Mouse (Mus musculus): ENCODE measurements at regions not wholly inside any gene's neighbourhood (a gene's known extent, or its start where the extent isn't known, plus 50 kb on each side); places are given as distances from the start of the nearest gene placed in this dataset.

GRCm38 (mm10) chr2:139284315-139284714 lies 209.4 kb upstream of the Sptlc3 start:
- no peaks in the 10 kb centered on the region for H3K36me3 ChIP-seq (ENCODE audit: insufficient read depth)
- TF ChIP-seq CTCF (IDR thresholded peaks at IDR 0.05; ENCODE audit: low read depth): no peak
- DNase-seq (no peak), ATAC-seq (0 out of 2 replicates have a peak, but pooled peaks have one; percentile 34)
- H3K27me3 ChIP-seq (ENCODE audit: insufficient read depth, low read length): no peaks in the 10 kb centered on the region
- no peaks in the 10 kb centered on the region for H3K4me1 ChIP-seq (ENCODE audit: insufficient read depth)
- H3K27ac ChIP-seq (ENCODE audit: low read depth, low read length): no peak overlapping the region
- 68% methylated on average over 4 of the region's 4 CpGs for WGBS
- no peak overlapping the region for H3K4me2 ChIP-seq (ENCODE audit: low read depth)
- no peaks in the 10 kb centered on the region for H3K9me3 ChIP-seq (ENCODE audit: low read length)
- H3K4me3 ChIP-seq (ENCODE audit: low read depth, low read length): no peak overlapping the region
- no peak overlapping the region for H3K9ac ChIP-seq

- DNase-seq: no peak
- 50% methylated on average over 2 of the region's 2 CpGs for WGBS
- Histone ChIP-seq H3K4me2 (ENCODE audit: low read depth) (no peak overlapping the region), H3K27me3 (ENCODE audit: insufficient read depth, low read length) (no peaks in the 10 kb centered on the region), H3K4me1 (ENCODE audit: insufficient read depth) (no peaks in the 10 kb centered on the region), H3K9me3 (ENCODE audit: low read length) (no peaks in the 10 kb centered on the region), H3K36me3 (ENCODE audit: insufficient read depth) (no peaks in the 10 kb centered on the region), H3K27ac (ENCODE audit: low read depth, low read length) (no peak overlapping the region), H3K9ac (no peak overlapping the region), H3K4me3 (ENCODE audit: low read depth, low read length) (no peak overlapping the region)
- no peak for TF ChIP-seq CTCF (IDR thresholded peaks at IDR 0.05; ENCODE audit: low read depth)
- no peak for ATAC-seq
Measured at GRCm38 (mm10) chr2:139286446-139286845, 207.3 kb upstream of the Sptlc3 start.

- no peak overlapping the region for H3K4me2 ChIP-seq (ENCODE audit: low read depth)
- no peaks in the 10 kb centered on the region for H3K36me3 ChIP-seq (ENCODE audit: insufficient read depth)
- no peak for TF ChIP-seq CTCF (IDR thresholded peaks at IDR 0.05; ENCODE audit: low read depth)
- ATAC-seq: no peak
- H3K9ac ChIP-seq: no peak overlapping the region
- H3K27me3 ChIP-seq (ENCODE audit: insufficient read depth, low read length): no peaks in the 10 kb centered on the region
- H3K4me3 ChIP-seq (ENCODE audit: low read depth, low read length): no peak overlapping the region
- WGBS: 45% methylated on average over 6 of the region's 6 CpGs
- H3K4me1 ChIP-seq (ENCODE audit: insufficient read depth): no peaks in the 10 kb centered on the region
- DNase-seq: no peak
- H3K9me3 ChIP-seq (ENCODE audit: low read length): no peaks in the 10 kb centered on the region
- H3K27ac ChIP-seq (ENCODE audit: low read depth, low read length): no peak overlapping the region
Measured at GRCm38 (mm10) chr2:139298541-139299152, 195.1 kb upstream of the Sptlc3 start.

- no peak overlapping the region for H3K4me3 ChIP-seq (ENCODE audit: low read depth, low read length)
- H3K27me3 ChIP-seq (ENCODE audit: insufficient read depth, low read length): no peaks in the 10 kb centered on the region
- ATAC-seq (peak; percentile 98), DNase-seq (peak; percentile 76)
- no peak overlapping the region for H3K27ac ChIP-seq (ENCODE audit: low read depth, low read length)
- H3K36me3 ChIP-seq (ENCODE audit: insufficient read depth): no peaks in the 10 kb centered on the region
- no peak overlapping the region for H3K9ac ChIP-seq
- H3K4me1 ChIP-seq (ENCODE audit: insufficient read depth): no peaks in the 10 kb centered on the region
- no peak overlapping the region for H3K4me2 ChIP-seq (ENCODE audit: low read depth)
- WGBS: 36% methylated on average over 1 of the region's 1 CpGs
- no peak for TF ChIP-seq CTCF (IDR thresholded peaks at IDR 0.05; ENCODE audit: low read depth)
- no peaks in the 10 kb centered on the region for H3K9me3 ChIP-seq (ENCODE audit: low read length)
Measured at GRCm38 (mm10) chr2:139311401-139311812, 182.3 kb upstream of the Sptlc3 start.

- no peaks in the 10 kb centered on the region for H3K4me1 ChIP-seq (ENCODE audit: insufficient read depth)
- 69% methylated on average over 4 of the region's 4 CpGs for WGBS
- H3K9me3 ChIP-seq (ENCODE audit: low read length): no peaks in the 10 kb centered on the region
- H3K4me2 ChIP-seq (ENCODE audit: low read depth): no peak overlapping the region
- TF ChIP-seq CTCF (IDR thresholded peaks at IDR 0.05; ENCODE audit: low read depth): no peak
- H3K27me3 ChIP-seq (ENCODE audit: insufficient read depth, low read length): no peaks in the 10 kb centered on the region
- DNase-seq (no peak), ATAC-seq (no peak)
- H3K9ac ChIP-seq: no peak overlapping the region
- H3K4me3 ChIP-seq (ENCODE audit: low read depth, low read length): no peak overlapping the region
- H3K36me3 ChIP-seq (ENCODE audit: insufficient read depth): no peaks in the 10 kb centered on the region
- no peak overlapping the region for H3K27ac ChIP-seq (ENCODE audit: low read depth, low read length)
Measured at GRCm38 (mm10) chr2:139312053-139312452, 181.7 kb upstream of the Sptlc3 start.

- Histone ChIP-seq H3K36me3 (ENCODE audit: insufficient read depth) (no peaks in the 10 kb centered on the region), H3K27ac (ENCODE audit: low read depth, low read length) (no peak overlapping the region), H3K9me3 (ENCODE audit: low read length) (no peaks in the 10 kb centered on the region), H3K27me3 (ENCODE audit: insufficient read depth, low read length) (no peaks in the 10 kb centered on the region), H3K4me3 (ENCODE audit: low read depth, low read length) (no peak overlapping the region), H3K9ac (no peak overlapping the region), H3K4me2 (ENCODE audit: low read depth) (no peak overlapping the region), H3K4me1 (ENCODE audit: insufficient read depth) (no peaks in the 10 kb centered on the region)
- ATAC-seq: no peak
- DNase-seq: no peak
- TF ChIP-seq CTCF (IDR thresholded peaks at IDR 0.05; ENCODE audit: low read depth): no peak
- WGBS: 70% methylated on average over 2 of the region's 2 CpGs
Measured at GRCm38 (mm10) chr2:139322509-139322908, 171.2 kb upstream of the Sptlc3 start.

GRCm38 (mm10) chr2:139325501-139325900 lies 168.2 kb upstream of the Sptlc3 start:
- Histone ChIP-seq H3K36me3 (ENCODE audit: insufficient read depth) (no peaks in the 10 kb centered on the region), H3K9me3 (ENCODE audit: low read length) (no peaks in the 10 kb centered on the region), H3K4me1 (ENCODE audit: insufficient read depth) (no peaks in the 10 kb centered on the region), H3K4me3 (ENCODE audit: low read depth, low read length) (no peak overlapping the region), H3K27me3 (ENCODE audit: insufficient read depth, low read length) (no peaks in the 10 kb centered on the region), H3K27ac (ENCODE audit: low read depth, low read length) (no peak overlapping the region), H3K9ac (no peak overlapping the region), H3K4me2 (ENCODE audit: low read depth) (no peak overlapping the region)
- DNase-seq (no peak), ATAC-seq (no peak)
- TF ChIP-seq CTCF (IDR thresholded peaks at IDR 0.05; ENCODE audit: low read depth): no peak
- WGBS: 67% methylated on average over 3 of the region's 3 CpGs

Data from forebrain, postnatal 0 days (tissue).